Mouse (Mus musculus): Measurements from ENCODE around the gene Fli1. TPM values are rescaled to one million over a fixed set of nuclear protein-coding genes. Genes with fewer than 3 reads are reported as not detected.

The Fli1 gene
- polyA plus RNA-seq, 1 experiment from 2014 or later: 18.8 TPM

GRCm38 (mm10) chr9:32494891-32495642, 47.6 kb downstream of the Fli1 start:
- H3K4me1 ChIP-seq (ENCODE audit: control insufficient read depth, insufficient read depth, low read length): peaks cover 22% of the 10 kb centered on the region
- DNase-seq (ENCODE audit: low spot score): peak; percentile 41
- ATAC-seq (ENCODE audit: low read depth): peak; percentile 33; the same call in 1 of the 2 replicates

GRCm38 (mm10) chr9:32493588-32494423, 48.9 kb downstream of the Fli1 start:
- ATAC-seq (ENCODE audit: low read depth) (no peak), DNase-seq (ENCODE audit: low spot score) (no peak)
- Histone ChIP-seq H3K9ac (ENCODE audit: low read depth, low read length) (no peak overlapping the region), H3K27ac (replicated peaks; ENCODE audit: low read depth, low read length) (0 out of 2 replicates have a peak overlapping the region, but pooled peaks have one; percentile 54), H3K36me3 (ENCODE audit: control insufficient read depth, insufficient read depth, low read length) (no peaks in the 10 kb centered on the region), H3K4me3 (ENCODE audit: low read depth, low read length) (no peak overlapping the region), H3K4me1 (ENCODE audit: control insufficient read depth, insufficient read depth, low read length) (peaks cover 22% of the 10 kb centered on the region), H3K9me3 (ENCODE audit: control insufficient read depth, low read length) (no peaks in the 10 kb centered on the region), H3K4me2 (ENCODE audit: low read depth, low read length) (no peak overlapping the region), H3K27me3 (replicated peaks; ENCODE audit: control insufficient read depth, insufficient read depth, low read length) (no peaks in the 10 kb centered on the region)
- 72% methylated on average over 4 of the region's 4 CpGs for WGBS

More at GRCm38 (mm10) chr9:32494891-32495642, 47.6 kb downstream of the Fli1 start:
- Histone ChIP-seq H3K36me3 (ENCODE audit: control insufficient read depth, insufficient read depth, low read length) (no peaks in the 10 kb centered on the region), H3K9ac (ENCODE audit: low read depth, low read length) (no peak overlapping the region), H3K27ac (replicated peaks; ENCODE audit: low read depth, low read length) (peak overlapping the region; percentile 54), H3K27me3 (replicated peaks; ENCODE audit: control insufficient read depth, insufficient read depth, low read length) (no peaks in the 10 kb centered on the region), H3K4me3 (ENCODE audit: low read depth, low read length) (no peak overlapping the region), H3K9me3 (ENCODE audit: control insufficient read depth, low read length) (no peaks in the 10 kb centered on the region), H3K4me2 (ENCODE audit: low read depth, low read length) (0 out of 2 replicates have a peak overlapping the region, but pooled peaks have one; percentile 19)
- WGBS: 20% methylated on average over 8 of the region's 8 CpGs

GRCm38 (mm10) chr9:32492753-32493152, 49.9 kb downstream of the Fli1 start:
- 76% methylated on average over 2 of the region's 2 CpGs for WGBS
- Histone ChIP-seq H3K27me3 (replicated peaks; ENCODE audit: control insufficient read depth, insufficient read depth, low read length) (no peaks in the 10 kb centered on the region), H3K9me3 (ENCODE audit: control insufficient read depth, low read length) (no peaks in the 10 kb centered on the region), H3K9ac (ENCODE audit: low read depth, low read length) (no peak overlapping the region), H3K4me2 (ENCODE audit: low read depth, low read length) (no peak overlapping the region), H3K36me3 (ENCODE audit: control insufficient read depth, insufficient read depth, low read length) (no peaks in the 10 kb centered on the region), H3K4me1 (ENCODE audit: control insufficient read depth, insufficient read depth, low read length) (peaks cover 22% of the 10 kb centered on the region), H3K4me3 (ENCODE audit: low read depth, low read length) (no peak overlapping the region), H3K27ac (replicated peaks; ENCODE audit: low read depth, low read length) (no peak overlapping the region)
- ATAC-seq (ENCODE audit: low read depth): no peak
- no peak for DNase-seq (ENCODE audit: low spot score)

- ATAC-seq (ENCODE audit: low read depth) (no peak), DNase-seq (ENCODE audit: low spot score) (no peak)
- Histone ChIP-seq H3K4me1 (ENCODE audit: control insufficient read depth, insufficient read depth, low read length) (peaks cover 21% of the 10 kb centered on the region), H3K27ac (replicated peaks; ENCODE audit: low read depth, low read length) (no peak overlapping the region), H3K27me3 (replicated peaks; ENCODE audit: control insufficient read depth, insufficient read depth, low read length) (no peaks in the 10 kb centered on the region), H3K4me2 (ENCODE audit: low read depth, low read length) (no peak overlapping the region), H3K9ac (ENCODE audit: low read depth, low read length) (no peak overlapping the region), H3K9me3 (ENCODE audit: control insufficient read depth, low read length) (no peaks in the 10 kb centered on the region), H3K4me3 (ENCODE audit: low read depth, low read length) (no peak overlapping the region), H3K36me3 (ENCODE audit: control insufficient read depth, insufficient read depth, low read length) (no peaks in the 10 kb centered on the region)
- 77% methylated on average over 2 of the region's 2 CpGs for WGBS
Observed at GRCm38 (mm10) chr9:32491484-32491883, 51.2 kb downstream of the Fli1 start.

- no peak overlapping the region for H3K4me3 ChIP-seq (ENCODE audit: low read depth, low read length)
- no peak overlapping the region for H3K9ac ChIP-seq (ENCODE audit: low read depth, low read length)
- 65% methylated on average over 4 of the region's 4 CpGs for WGBS
- H3K4me1 ChIP-seq (ENCODE audit: control insufficient read depth, insufficient read depth, low read length): peaks cover 6% of the 10 kb centered on the region; the same call in 1 of the 2 replicates
- no peak overlapping the region for H3K27ac ChIP-seq (replicated peaks; ENCODE audit: low read depth, low read length)
- H3K27me3 ChIP-seq (replicated peaks; ENCODE audit: control insufficient read depth, insufficient read depth, low read length): no peaks in the 10 kb centered on the region
- no peaks in the 10 kb centered on the region for H3K9me3 ChIP-seq (ENCODE audit: control insufficient read depth, low read length)
- ATAC-seq (ENCODE audit: low read depth): no peak
- no peak overlapping the region for H3K4me2 ChIP-seq (ENCODE audit: low read depth, low read length)
- no peak for DNase-seq (ENCODE audit: low spot score)
- H3K36me3 ChIP-seq (ENCODE audit: control insufficient read depth, insufficient read depth, low read length): no peaks in the 10 kb centered on the region
Observed at GRCm38 (mm10) chr9:32489794-32490358, 52.8 kb downstream of the Fli1 start.

GRCm38 (mm10) chr9:32489315-32489714, 53.3 kb downstream of the Fli1 start:
- ATAC-seq (ENCODE audit: low read depth): no peak

GRCm38 (mm10) chr9:32488627-32489026, 54.0 kb downstream of the Fli1 start:
- DNase-seq (ENCODE audit: low spot score) (no peak), ATAC-seq (ENCODE audit: low read depth) (no peak)
- Histone ChIP-seq H3K27ac (replicated peaks; ENCODE audit: low read depth, low read length) (no peak overlapping the region), H3K9ac (ENCODE audit: low read depth, low read length) (no peak overlapping the region), H3K36me3 (ENCODE audit: control insufficient read depth, insufficient read depth, low read length) (no peaks in the 10 kb centered on the region), H3K27me3 (replicated peaks; ENCODE audit: control insufficient read depth, insufficient read depth, low read length) (no peaks in the 10 kb centered on the region), H3K9me3 (ENCODE audit: control insufficient read depth, low read length) (no peaks in the 10 kb centered on the region), H3K4me3 (ENCODE audit: low read depth, low read length) (no peak overlapping the region), H3K4me1 (ENCODE audit: control insufficient read depth, insufficient read depth, low read length) (no peaks in the 10 kb centered on the region), H3K4me2 (ENCODE audit: low read depth, low read length) (no peak overlapping the region)

More at GRCm38 (mm10) chr9:32489315-32489714, 53.3 kb downstream of the Fli1 start:
- Histone ChIP-seq H3K4me2 (ENCODE audit: low read depth, low read length) (no peak overlapping the region), H3K36me3 (ENCODE audit: control insufficient read depth, insufficient read depth, low read length) (no peaks in the 10 kb centered on the region), H3K4me1 (ENCODE audit: control insufficient read depth, insufficient read depth, low read length) (0 out of 2 replicates have a peak, but pooled peaks cover under 1% of the 10 kb centered on the region), H3K9ac (ENCODE audit: low read depth, low read length) (no peak overlapping the region), H3K9me3 (ENCODE audit: control insufficient read depth, low read length) (no peaks in the 10 kb centered on the region), H3K27ac (replicated peaks; ENCODE audit: low read depth, low read length) (no peak overlapping the region), H3K4me3 (ENCODE audit: low read depth, low read length) (no peak overlapping the region), H3K27me3 (replicated peaks; ENCODE audit: control insufficient read depth, insufficient read depth, low read length) (no peaks in the 10 kb centered on the region)
- no peak for DNase-seq (ENCODE audit: low spot score)
- WGBS: 57% methylated on average over 4 of the region's 4 CpGs

GRCm38 (mm10) chr9:32487823-32488222, 54.8 kb downstream of the Fli1 start:
- Histone ChIP-seq H3K4me3 (ENCODE audit: low read depth, low read length) (no peak overlapping the region), H3K9me3 (ENCODE audit: control insufficient read depth, low read length) (no peaks in the 10 kb centered on the region), H3K36me3 (ENCODE audit: control insufficient read depth, insufficient read depth, low read length) (no peaks in the 10 kb centered on the region), H3K27me3 (replicated peaks; ENCODE audit: control insufficient read depth, insufficient read depth, low read length) (no peaks in the 10 kb centered on the region), H3K4me1 (ENCODE audit: control insufficient read depth, insufficient read depth, low read length) (no peaks in the 10 kb centered on the region), H3K27ac (replicated peaks; ENCODE audit: low read depth, low read length) (no peak overlapping the region), H3K4me2 (ENCODE audit: low read depth, low read length) (no peak overlapping the region), H3K9ac (ENCODE audit: low read depth, low read length) (no peak overlapping the region)
- 92% methylated on average over 5 of the region's 5 CpGs for WGBS
- ATAC-seq (ENCODE audit: low read depth): no peak
- no peak for DNase-seq (ENCODE audit: low spot score)
